In genomic region chr14:7952610-7953254, GRCm38 (mm10) we compare ENCODE assay signal across 8 mouse cellular contexts. TPM values are rescaled to one million over a fixed set of nuclear protein-coding genes. Genes with fewer than 3 reads are reported as not detected.
A peak's percentile ranks its signal among the peaks of the same experiment; 100 is the strongest.
DNase-seq lines count a peak whose midpoint lies in the region; ATAC-seq lines count a peak whose summit lies in the region.

No protein-coding gene starts in this region.

- H3K4me2 ChIP-seq in midbrain, embryonic 11.5 days: no peak overlapping the region
- no peak overlapping the region for H3K4me2 ChIP-seq in lung, embryonic 15.5 days

- no peak overlapping the region for H3K9ac ChIP-seq in midbrain, embryonic 11.5 days (ENCODE audit: low read length)
- H3K9ac ChIP-seq in lung, embryonic 15.5 days: 0 out of 2 replicates have a peak overlapping the region, but pooled peaks have one; percentile 10

- H3K9me3 ChIP-seq in midbrain, embryonic 10.5 days (replicated peaks): no peaks in the 10 kb centered on the region
- H3K9me3 ChIP-seq in midbrain, embryonic 11.5 days (ENCODE audit: control insufficient read depth, low read length): no peaks in the 10 kb centered on the region
- H3K9me3 ChIP-seq in lung, embryonic 15.5 days: no peaks in the 10 kb centered on the region

- 34% methylated on average over 12 of the region's 12 CpGs for WGBS in midbrain, embryonic 10.5 days
- WGBS in midbrain, embryonic 11.5 days: 47% methylated on average over 12 of the region's 12 CpGs
- WGBS in lung, embryonic 15.5 days: 6% methylated on average over 12 of the region's 12 CpGs

- H3K4me1 ChIP-seq in midbrain, embryonic 10.5 days: peaks cover 27% of the 10 kb centered on the region
- H3K4me1 ChIP-seq in midbrain, embryonic 11.5 days (ENCODE audit: control insufficient read depth, insufficient read depth, low read length): no peaks in the 10 kb centered on the region
- peaks cover 21% of the 10 kb centered on the region for H3K4me1 ChIP-seq in lung, embryonic 15.5 days

- ATAC-seq in midbrain, embryonic 11.5 days (ENCODE audit: low FRiP score): no peak
- peak; percentile 61; the same call in 1 of the 2 replicates for ATAC-seq in lung, embryonic 15.5 days (ENCODE audit: borderline replicate concordance, extremely low read depth, low FRiP score, low TSS enrichment)

- H3K36me3 ChIP-seq in midbrain, embryonic 10.5 days: peaks cover 40% of the 10 kb centered on the region
- no peaks in the 10 kb centered on the region for H3K36me3 ChIP-seq in midbrain, embryonic 11.5 days (ENCODE audit: control insufficient read depth, insufficient read depth, low read length)
- H3K36me3 ChIP-seq in lung, embryonic 15.5 days: no peaks in the 10 kb centered on the region; the same call in 1 of the 2 replicates

- no peak for DNase-seq in midbrain, embryonic 10.5 days (ENCODE audit: low spot score)
- DNase-seq in midbrain, embryonic 11.5 days (ENCODE audit: low spot score, missing footprints): no peak
- DNase-seq in forelimb bud, embryonic 11.5 days (ENCODE audit: low read depth, low spot score): peak; percentile 59
- peak; percentile 37 to 52 for DNase-seq in kidney, adult 8-10 months
- no peak for DNase-seq in cerebellum, adult 18-20 months
- DNase-seq in cerebellum, adult 11-12 months: no peak
- no peak for DNase-seq in left cerebral cortex, adult 11 months (ENCODE audit: low spot score)

- H3K27me3 ChIP-seq in midbrain, embryonic 10.5 days (ENCODE audit: low read depth, poor library complexity, severe bottlenecking): no peaks in the 10 kb centered on the region
- no peaks in the 10 kb centered on the region for H3K27me3 ChIP-seq in midbrain, embryonic 11.5 days (ENCODE audit: control insufficient read depth, insufficient read depth, low read length)
- H3K27me3 ChIP-seq in lung, embryonic 15.5 days: no peaks in the 10 kb centered on the region

- no peak overlapping the region for H3K4me3 ChIP-seq in midbrain, embryonic 10.5 days
- no peak overlapping the region for H3K4me3 ChIP-seq in midbrain, embryonic 11.5 days (ENCODE audit: low read depth, low read length)
- no peak overlapping the region for H3K4me3 ChIP-seq in lung, embryonic 15.5 days

- H3K27ac ChIP-seq in midbrain, embryonic 10.5 days (replicated peaks): peak overlapping the region; percentile 61
- H3K27ac ChIP-seq in midbrain, embryonic 11.5 days (ENCODE audit: low read depth, low read length): no peak overlapping the region
- peak overlapping the region; percentile 65 for H3K27ac ChIP-seq in lung, embryonic 15.5 days

RNA-seq across cellular contexts. Expression of gene Gm45521, which starts 4.4 kb away (rescaled TPM):
- polyA plus RNA-seq in midbrain, embryonic 10.5 days (2016; fragmentation: Nextera tagmentation; extraction: Ambion mirVana): 0.37 and 0.48 TPM in 2 replicates
- 0.36 TPM in 1 of 2 replicates, not detected in the other for polyA plus RNA-seq in midbrain, embryonic 11.5 days (2014; fragmentation: Nextera tagmentation; extraction: Ambion mirVana)
- not detected in 2 replicates for polyA plus RNA-seq in lung, embryonic 15.5 days (2015; fragmentation: Nextera tagmentation; extraction: Ambion mirVana)

RNA-seq across cellular contexts. Expression of gene Dnase1l3, which starts 41.6 kb away (rescaled TPM):
- 0.05 TPM in 1 of 2 replicates, not detected in the other for polyA plus RNA-seq in midbrain, embryonic 10.5 days (2016; fragmentation: Nextera tagmentation; extraction: Ambion mirVana)
- polyA plus RNA-seq in midbrain, embryonic 11.5 days (2014; fragmentation: Nextera tagmentation; extraction: Ambion mirVana): 0.07 and 0.23 TPM in 2 replicates
- polyA plus RNA-seq in lung, embryonic 15.5 days (2015; fragmentation: Nextera tagmentation; extraction: Ambion mirVana): 0.10 and 0.31 TPM in 2 replicates

RNA-seq across cellular contexts. Expression of gene Abhd6, which starts 50.0 kb away (rescaled TPM):
- 14.7 and 16.6 TPM in 2 replicates for polyA plus RNA-seq in midbrain, embryonic 10.5 days (2016; fragmentation: Nextera tagmentation; extraction: Ambion mirVana)
- polyA plus RNA-seq in midbrain, embryonic 11.5 days (2014; fragmentation: Nextera tagmentation; extraction: Ambion mirVana): 15.6 and 16.5 TPM in 2 replicates
- polyA plus RNA-seq in lung, embryonic 15.5 days (2015; fragmentation: Nextera tagmentation; extraction: Ambion mirVana): 13.0 and 15.7 TPM in 2 replicates

Comparison
In these comparisons a context has a peak if more than half of its experiments do, and no peak if none do; other contexts are left out.
1. DNase-seq: peak in forelimb bud, embryonic 11.5 days (single experiment) and kidney, adult 8-10 months (2 of 2); none in midbrain, embryonic 10.5 days (single experiment), midbrain, embryonic 11.5 days (single experiment), cerebellum, adult 18-20 months (0 of 2), cerebellum, adult 11-12 months (single experiment) and left cerebral cortex, adult 11 months (single experiment).